ENCODE assay signal across 2 mouse cellular contexts in the genomic region with DNA sequence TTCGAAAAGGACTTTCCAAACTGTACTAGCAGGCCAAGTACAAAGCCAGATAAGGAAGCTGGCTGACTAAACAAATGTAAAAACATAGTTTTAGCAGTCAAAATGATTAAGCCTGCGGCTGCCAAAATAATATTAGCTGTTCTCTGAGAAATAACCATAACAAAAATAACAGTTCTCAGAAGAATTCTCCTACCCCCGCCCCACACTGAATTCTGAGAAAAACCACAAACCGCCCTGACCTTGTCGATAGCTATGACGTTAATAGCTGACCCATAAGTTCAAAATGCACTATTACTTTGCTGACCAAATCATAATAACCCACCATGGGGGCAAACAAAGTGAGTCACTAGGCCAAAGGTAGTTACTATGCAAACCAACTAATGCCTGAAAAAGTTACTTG. TPM values are rescaled to one million over a fixed set of nuclear protein-coding genes. Genes with fewer than 3 reads are reported as not detected.
"Had no signal": no experiment of that assay in that cellular context is flagged by ENCODE, and none has a peak within 500 bp of the region (broad histone marks: within the 10 kb centered on the region; RNA-seq: fewer than 3 reads in every experiment).

No protein-coding gene starts in this region.

RNA-seq across cellular contexts. Expression of a gene that starts 4.0 kb away (rescaled TPM):
- polyA plus RNA-seq: liver, adult 2 months; macrophage had no signal
